8 mouse cellular contexts compared by ENCODE assay signal in genomic region chr9:82829007-82829689, GRCm38 (mm10). TPM values are rescaled to one million over a fixed set of nuclear protein-coding genes. Genes with fewer than 3 reads are reported as not detected.
A peak's percentile ranks its signal among the peaks of the same experiment; 100 is the strongest.
DNase-seq lines count a peak whose midpoint lies in the region; ATAC-seq and TF ChIP-seq lines count a peak whose summit lies in the region.

Irak1bp1 (plus strand) TSS chr9:82829540.

- peak within 1 kb of the TSS; percentile 83 for H3K9ac ChIP-seq in heart, embryonic 11.5 days (ENCODE audit: low read depth, low read length)
- H3K9ac ChIP-seq in midbrain, embryonic 16.5 days (ENCODE audit: low read depth, low read length): peak within 1 kb of the TSS; percentile 89

- no peaks in the 10 kb centered on the region for H3K36me3 ChIP-seq in heart, embryonic 11.5 days (ENCODE audit: control insufficient read depth, insufficient read depth, low read length)
- H3K36me3 ChIP-seq in E14TG2a.4 (ENCODE audit: insufficient read depth, low read length): no peaks in the 10 kb centered on the region
- H3K36me3 ChIP-seq in midbrain, embryonic 16.5 days (ENCODE audit: control insufficient read depth, insufficient read depth, low read length): peaks cover 2% of the 10 kb centered on the region; the same call in 1 of the 2 replicates

- no peaks in the 10 kb centered on the region for H3K9me3 ChIP-seq in heart, embryonic 11.5 days (replicated peaks; ENCODE audit: control insufficient read depth, low read length)
- H3K9me3 ChIP-seq in E14TG2a.4 (ENCODE audit: low read length): no peaks in the 10 kb centered on the region
- 0 out of 2 replicates have a peak, but pooled peaks cover 2% of the 10 kb centered on the region for H3K9me3 ChIP-seq in midbrain, embryonic 16.5 days (replicated peaks; ENCODE audit: control insufficient read depth, low read length, poor library complexity, severe bottlenecking)

- no peak for DNase-seq in heart, postnatal 36 days
- DNase-seq in layer of hippocampus, postnatal 36 days: no peak
- no peak for DNase-seq in retina, embryonic 14.5 days (ENCODE audit: low spot score)
- no peak for DNase-seq in frontal cortex, postnatal 36 days (ENCODE audit: low spot score in 2 of 2)

- H3K27ac ChIP-seq in heart, embryonic 11.5 days (ENCODE audit: low read depth, low read length): peak within 1 kb of the TSS; percentile 78
- peak within 1 kb of the TSS; percentile 68 for H3K27ac ChIP-seq in embryonic fibroblast, embryonic 13.5 days (ENCODE audit: insufficient read depth, low read length)
- peak within 1 kb of the TSS; percentile 91 for H3K27ac ChIP-seq in midbrain, embryonic 16.5 days (ENCODE audit: low read length)

- no peaks in the 10 kb centered on the region for H3K4me1 ChIP-seq in heart, embryonic 11.5 days (ENCODE audit: control insufficient read depth, insufficient read depth, low read length)
- peaks cover 4% of the 10 kb centered on the region; the same call in 1 of the 2 replicates for H3K4me1 ChIP-seq in E14TG2a.4 (replicated peaks; ENCODE audit: low read depth, low read length)
- no peaks in the 10 kb centered on the region; the same call in 1 of the 2 replicates for H3K4me1 ChIP-seq in embryonic fibroblast, embryonic 13.5 days (ENCODE audit: control insufficient read depth, insufficient read depth, low read length)
- peaks cover 14% of the 10 kb centered on the region for H3K4me1 ChIP-seq in midbrain, embryonic 16.5 days (ENCODE audit: control insufficient read depth, insufficient read depth, low read length)

- TF ChIP-seq CTCF in E14TG2a.4 (conservative IDR thresholded peaks at IDR 0.05; ENCODE audit: low read length): no peak
- TF ChIP-seq CTCF in embryonic fibroblast, embryonic 13.5 days (IDR thresholded peaks at IDR 0.05; ENCODE audit: borderline replicate concordance, insufficient read depth, low read length): no peak

- TF ChIP-seq POLR2A in embryonic fibroblast, embryonic 13.5 days (IDR thresholded peaks at IDR 0.05; ENCODE audit: low read depth, low read length): no peak

- peak within 1 kb of the TSS; percentile 88 for H3K4me2 ChIP-seq in heart, embryonic 11.5 days
- peak within 1 kb of the TSS; percentile 74 for H3K4me2 ChIP-seq in midbrain, embryonic 16.5 days (ENCODE audit: low read length)

- peak within 1 kb of the TSS; percentile 84 for H3K4me3 ChIP-seq in heart, embryonic 11.5 days (ENCODE audit: low read depth, low read length)
- peak within 1 kb of the TSS; percentile 87 for H3K4me3 ChIP-seq in E14TG2a.4 (replicated peaks; ENCODE audit: low read length)
- H3K4me3 ChIP-seq in embryonic fibroblast, embryonic 13.5 days (ENCODE audit: insufficient read depth, low read length): peak within 1 kb of the TSS; percentile 81
- peak within 1 kb of the TSS; percentile 64 for H3K4me3 ChIP-seq in midbrain, embryonic 16.5 days (ENCODE audit: low read depth, low read length)

- 17% methylated on average over 20 of the region's 20 CpGs for WGBS in heart, embryonic 11.5 days (ENCODE audit: insufficient replicate concordance)
- 9% methylated on average over 20 of the region's 20 CpGs for WGBS in midbrain, embryonic 16.5 days

- intact Hi-C loops in heart, postnatal 36 days (cut with DNase I): no loop called here

- peak; percentile 11; the same call in 1 of the 2 replicates for ATAC-seq in heart, embryonic 11.5 days (replicated peaks; ENCODE audit: insufficient number of reproducible peaks, low FRiP score, low TSS enrichment)
- peak; percentile 52 for ATAC-seq in midbrain, embryonic 16.5 days

- H3K27me3 ChIP-seq in heart, embryonic 11.5 days (ENCODE audit: control insufficient read depth, insufficient read depth, low read length): no peaks in the 10 kb centered on the region
- H3K27me3 ChIP-seq in E14TG2a.4 (ENCODE audit: insufficient read depth, low read length): no peaks in the 10 kb centered on the region
- H3K27me3 ChIP-seq in midbrain, embryonic 16.5 days (ENCODE audit: control insufficient read depth, insufficient read depth, low read depth, low read length): no peaks in the 10 kb centered on the region

RNA-seq across cellular contexts. Expression of gene Irak1bp1, which starts in this region (rescaled TPM):
- polyA plus RNA-seq in heart, embryonic 11.5 days (2014; fragmentation: Nextera tagmentation; extraction: Ambion mirVana): 13.3 and 14.3 TPM in 2 replicates
- 1 to 10 TPM; 2.1 to 3.5 TPM for total RNA-seq in heart, postnatal 36 days (2021)
- polyA plus RNA-seq in embryonic fibroblast, embryonic 13.5 days (2011; ENCODE audit: insufficient read length, low read depth, missing spikeins): 10.9 and 13.1 TPM in 2 replicates
- total RNA-seq in layer of hippocampus, postnatal 36 days (2021): 10 to 100 TPM; 20.0 to 23.0 TPM
- 35.3 and 38.6 TPM in 2 replicates for polyA plus RNA-seq in midbrain, embryonic 16.5 days (2015; fragmentation: Nextera tagmentation; extraction: Ambion mirVana)

Comparison
In these comparisons a context has a peak if more than half of its experiments do, and no peak if none do; other contexts are left out.
1. RNA of gene Irak1bp1 (total RNA-seq): 20.0 to 23.0 TPM in layer of hippocampus, postnatal 36 days; 2.1 to 3.5 TPM in heart, postnatal 36 days; every median in the first group is over 4 times any median in the second.
2. Peak in every context shown above with its lines, with median percentiles within 50 percentile points of each other: H3K27ac ChIP-seq and H3K4me3 ChIP-seq.